Mouse (Mus musculus): ENCODE measurements at regions not wholly inside any gene's neighbourhood (a gene's known extent, or its start where the extent isn't known, plus 50 kb on each side); places are given as distances from the start of the nearest gene placed in this dataset.

DNA sequence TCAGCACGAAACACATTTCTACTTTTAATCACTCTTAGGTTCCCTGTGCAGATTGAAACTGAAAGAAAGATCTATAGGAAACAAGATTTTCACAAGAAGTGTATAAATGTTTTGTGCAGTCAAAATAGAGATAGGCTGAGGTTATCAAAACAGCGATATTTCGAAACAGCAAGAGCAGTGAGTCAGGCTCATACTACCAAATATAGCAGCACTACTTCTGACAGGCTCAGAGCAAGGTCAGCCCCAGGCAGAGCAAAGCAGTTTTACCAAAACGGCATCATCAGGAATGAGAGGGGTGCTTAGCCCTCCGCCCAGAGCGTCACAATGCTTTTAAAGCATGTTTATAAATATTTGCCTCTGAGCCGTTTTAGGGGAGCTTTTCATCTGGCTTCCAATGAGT is 133.4 kb upstream of the Gls start:
- TF ChIP-seq POLR2A (IDR thresholded peaks at IDR 0.05; ENCODE audit: insufficient read length, low read depth): no peak
- TF ChIP-seq TCF12 (IDR thresholded peaks at IDR 0.05; ENCODE audit: insufficient read depth, poor library complexity, severe bottlenecking): no peak
- TF ChIP-seq MAX (IDR thresholded peaks at IDR 0.05; ENCODE audit: low read depth): no peak
- TF ChIP-seq POLR2AphosphoS2 (IDR thresholded peaks at IDR 0.05; ENCODE audit: insufficient read length, low read depth): no peak
- no peak for TF ChIP-seq SRF (IDR thresholded peaks at IDR 0.05; ENCODE audit: control insufficient read depth, insufficient read length, low read depth)
- TF ChIP-seq MYOG (IDR thresholded peaks at IDR 0.05; ENCODE audit: control insufficient read depth in 1 of 3, insufficient read depth in 1 of 3, insufficient read length in 2 of 3, low read depth in 2 of 3): no peak
- TF ChIP-seq E2F4 (IDR thresholded peaks at IDR 0.05; ENCODE audit: insufficient read depth): no peak
